Mouse (Mus musculus) left cerebral cortex, postnatal 10 days (tissue): Measurements from ENCODE around the gene Olfr1410. TPM values are rescaled to one million over a fixed set of nuclear protein-coding genes. Genes with fewer than 3 reads are reported as not detected.

ENCODE experiments used
- total RNA-seq, 2 experiments: library from RNA; stranded (reverse); gene quantifications; 2 replicates each; pipeline ENCODE4 v1.2.3; 2021

Gene Olfr1410
- total RNA-seq, 2 experiments from 2014 or later: not detected

Other genes with a start within 250 kb of the Olfr1410 start
- gene Ndufa10, start 131.9 kb upstream of the Olfr1410 start, total RNA-seq: 100 to 1,000 TPM; 195 to 216 TPM
- gene Olfr1416, start 120.7 kb upstream of the Olfr1410 start, total RNA-seq: not detected
- not detected for gene Olfr1415, start 109.7 kb upstream of the Olfr1410 start, total RNA-seq
- gene Olfr1414, start 87.1 kb upstream of the Olfr1410 start, total RNA-seq: not detected
- not detected for gene Olfr1413, start 34.5 kb upstream of the Olfr1410 start, total RNA-seq
- gene Olfr1412, start 20.0 kb upstream of the Olfr1410 start, total RNA-seq: not detected
- gene Olfr1411, start 11.4 kb upstream of the Olfr1410 start, total RNA-seq: not detected
- gene Olfr12, start 12.0 kb downstream of the Olfr1410 start, total RNA-seq: not detected
- gene Cops9, start 36.2 kb downstream of the Olfr1410 start, total RNA-seq: 100 to 1,000 TPM; 235 to 237 TPM
- not detected for gene Otos, start 43.1 kb downstream of the Olfr1410 start, total RNA-seq
- gene Gpc1, start 225.9 kb downstream of the Olfr1410 start, total RNA-seq: 100 to 1,000 TPM; 124 to 125 TPM